ENCODE assay signal across 27 mouse cellular contexts in the genomic region with DNA sequence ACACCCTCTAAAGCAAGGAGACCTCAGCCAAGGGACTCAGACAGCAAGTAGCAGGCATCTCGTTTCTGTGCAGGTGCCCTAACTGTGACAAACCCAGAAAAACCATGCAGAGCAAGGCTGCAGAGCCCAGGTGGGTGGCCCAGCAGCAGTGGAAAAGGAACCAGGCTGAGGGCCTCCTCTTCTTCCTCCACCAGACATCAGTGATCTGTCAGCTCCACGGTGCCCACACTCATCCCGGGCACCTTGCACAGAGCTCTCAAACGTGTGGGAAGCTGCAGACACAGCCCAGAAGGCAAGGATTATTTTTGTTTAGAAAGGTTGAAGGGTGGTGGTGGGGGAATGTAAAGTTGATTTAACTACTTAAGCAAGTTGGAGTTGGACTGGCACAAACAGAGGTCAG. TPM values are rescaled to one million over a fixed set of nuclear protein-coding genes. Genes with fewer than 3 reads are reported as not detected.
DNase-seq lines count a peak whose midpoint lies in the region; TF ChIP-seq lines count a peak whose summit lies in the region.
"Had no signal": no experiment of that assay in that cellular context is flagged by ENCODE, and none has a peak within 500 bp of the region (broad histone marks: within the 10 kb centered on the region; RNA-seq: fewer than 3 reads in every experiment).

No protein-coding gene starts in this region.

- TF ChIP-seq POLR2A in thymus, adult 2 months (IDR thresholded peaks at IDR 0.05; ENCODE audit: control insufficient read depth, extremely low read depth, insufficient read depth, low read length, poor library complexity) = no peak

- H3K4me3 ChIP-seq in layer of hippocampus, adult 2 months = no peak overlapping the region
- H3K4me3 ChIP-seq in thymus, adult 2 months (ENCODE audit: control insufficient read depth, insufficient read depth, low read length) = no peak overlapping the region
- H3K4me3 ChIP-seq: embryonic facial prominence, embryonic 12.5 days; embryonic facial prominence, embryonic 15.5 days; heart, embryonic 12.5 days; heart, embryonic 15.5 days had no signal

- 77% methylated on average over 4 of the region's 4 CpGs for WGBS in thymus, adult 2 months

- intact Hi-C loops in left cerebral cortex, postnatal 36 days (cut with DNase I) = loop anchor here (2.0 kb wide), 1 partner anchor 56 kb away; a partner anchor contains a TSS
- intact Hi-C loops in left cerebral cortex, postnatal 10 days (cut with DNase I) = no loop called here

- no peaks in the 10 kb centered on the region for H3K36me3 ChIP-seq in thymus, adult 2 months (ENCODE audit: control insufficient read depth, insufficient read depth, low read length)
- H3K36me3 ChIP-seq: embryonic facial prominence, embryonic 12.5 days; embryonic facial prominence, embryonic 15.5 days; G1E; heart, embryonic 12.5 days; heart, embryonic 15.5 days had no signal

- no peaks in the 10 kb centered on the region for H3K27me3 ChIP-seq in thymus, adult 2 months (ENCODE audit: control insufficient read depth, insufficient read depth, low read length)
- H3K27me3 ChIP-seq: CH12.LX; embryonic facial prominence, embryonic 12.5 days; embryonic facial prominence, embryonic 15.5 days; heart, embryonic 15.5 days; Patski had no signal

- peak; percentile 41 to 50 for DNase-seq in frontal cortex, postnatal 36 days (ENCODE audit: low spot score in 2 of 2)
- no peak for DNase-seq in frontal cortex, postnatal 10 days (ENCODE audit: low spot score in 2 of 2)
- no peak for DNase-seq in layer of hippocampus, adult 2 months (ENCODE audit: low spot score in 2 of 2)
- DNase-seq in layer of hippocampus, adult 9-10 months (ENCODE audit: low spot score) = no peak
- DNase-seq in left cerebral cortex, postnatal 36 days (ENCODE audit: low spot score in 2 of 2) = peak; percentile 30 to 31
- DNase-seq in left cerebral cortex, postnatal 10 days (ENCODE audit: extremely low spot score in 1 of 2, low spot score in 2 of 2) = no peak
- DNase-seq in thymus, adult 2 months = no peak
- DNase-seq: adrenal gland, postnatal 10 days; adrenal gland, postnatal 36 days; B cell, adult 2 months; cerebellum, adult 11 months; cerebellum, adult 2 months; cerebellum, adult 9-11 months; forebrain, postnatal 0 days; gastrocnemius, postnatal 10 days; heart, adult 18-20 months; heart, postnatal 10 days; heart, postnatal 4 days had no signal

- no peaks in the 10 kb centered on the region for H3K4me1 ChIP-seq in thymus, adult 2 months (replicated peaks; ENCODE audit: control insufficient read depth, insufficient read depth, low read length)
- H3K4me1 ChIP-seq: embryonic facial prominence, embryonic 12.5 days had no signal

- no peak for TF ChIP-seq CTCF in layer of hippocampus, adult 2 months (conservative IDR thresholded peaks at IDR 0.05)
- no peak for TF ChIP-seq CTCF in thymus, adult 2 months (IDR thresholded peaks at IDR 0.05; ENCODE audit: borderline replicate concordance, control insufficient read depth, extremely low read depth, insufficient read depth, low read length, poor library complexity)

- peak overlapping the region; percentile 78 for H3K27ac ChIP-seq in layer of hippocampus, adult 2 months
- H3K27ac ChIP-seq in thymus, adult 2 months (ENCODE audit: control insufficient read depth, insufficient read depth, low read length) = no peak overlapping the region
- H3K27ac ChIP-seq: embryonic facial prominence, embryonic 12.5 days; embryonic facial prominence, embryonic 15.5 days; heart, embryonic 15.5 days; hindbrain, embryonic 14.5 days; hindbrain, postnatal 0 days had no signal

RNA-seq across cellular contexts. Expression of a gene that starts 56.0 kb away (rescaled TPM):
- 100 to 1,000 TPM; 168 to 172 TPM for total RNA-seq in layer of hippocampus, adult 2 months (2021)
- total RNA-seq in left cerebral cortex, postnatal 36 days (2021) = 10 to 100 TPM; 70.2 to 77.6 TPM
- 10 to 100 TPM; 43.9 to 52.0 TPM for total RNA-seq in left cerebral cortex, postnatal 10 days (2021)
- polyA plus RNA-seq in thymus, adult 2 months (2012; rRNA removed) = 39.0 and 41.2 TPM in 2 replicates

Comparison
In these comparisons a context has a peak if more than half of its experiments do, and no peak if none do; other contexts are left out.
1. DNase-seq: peak in frontal cortex, postnatal 36 days (2 of 2) and left cerebral cortex, postnatal 36 days (2 of 2); none in frontal cortex, postnatal 10 days (0 of 2), layer of hippocampus, adult 2 months (0 of 2), layer of hippocampus, adult 9-10 months (single experiment), left cerebral cortex, postnatal 10 days (0 of 2) and thymus, adult 2 months (single experiment).